Mouse (Mus musculus) spleen, adult 2 months (tissue): ENCODE results near the gene Hmcn1. TPM values are rescaled to one million over a fixed set of nuclear protein-coding genes. Genes with fewer than 3 reads are reported as not detected.

Source experiments
- DNase-seq, 2 experiments: peaks; one replicate each; pipeline versions ENCODE4 v3.0.0 to v3.0.0-alpha.2; 2012 to 2021; ENCODE audit warnings: low spot score in 2 of 2, low read depth in 1 of 2
- H3K27ac ChIP-seq: fragments of 200-500 bp; 2 replicates; pipeline ENCODE4 v1.5.1; 2012; ENCODE audit warnings: low read length, inconsistent platforms; ENCODE audit not compliant: insufficient read depth
- H3K27me3 ChIP-seq: fragments of 200-500 bp; 2 replicates; pipeline ENCODE4 v1.6.1; 2012; ENCODE audit warnings: mild to moderate bottlenecking, moderate library complexity, low read length, inconsistent platforms; ENCODE audit not compliant: control insufficient read depth, insufficient read depth
- H3K36me3 ChIP-seq: fragments of 200-500 bp; 2 replicates; pipeline ENCODE4 v1.6.1; 2012; ENCODE audit warnings: mild to moderate bottlenecking, low read length, inconsistent platforms; ENCODE audit not compliant: control insufficient read depth, insufficient read depth
- H3K4me1 ChIP-seq: fragments of 200-500 bp; 2 replicates; pipeline ENCODE4 v1.6.1; 2011; ENCODE audit warnings: inconsistent platforms; ENCODE audit not compliant: control insufficient read depth, insufficient read depth, insufficient read length
- H3K4me3 ChIP-seq: fragments of 200-500 bp; 2 replicates; pipeline ENCODE4 v1.5.1; 2011; ENCODE audit warnings: mild to moderate bottlenecking, inconsistent platforms; ENCODE audit not compliant: insufficient read depth, insufficient read length; ENCODE audit errors: extremely low read depth
- CTCF ChIP-seq: fragments of 200-500 bp; IDR thresholded peaks from 2 replicates; pipeline ENCODE4 v1.5.1; 2011; ENCODE audit warnings: mild to moderate bottlenecking, inconsistent platforms; ENCODE audit not compliant: insufficient read depth, insufficient read length, insufficient replicate concordance; ENCODE audit errors: extremely low read depth
- POLR2A ChIP-seq: fragments of 200-500 bp; IDR thresholded peaks from 2 replicates; pipeline ENCODE4 v1.6.1; 2011; ENCODE audit warnings: low read depth, low read length, inconsistent platforms
- WGBS: fragments of 180-500 bp; shearing (Covaris S2); methylation state at CpG from one replicate; pipeline ENCODE4 v1.1.7; 2018; 5-methylcytosine and 5-hydroxymethylcytosine counted together
- polyA plus RNA-seq: library from polyadenylated mRNA; depleted of rRNA; stranded (reverse); fragments of >200 nt; gene quantifications from 2 replicates; pipeline ENCODE4 v1.2.3, GENCODE M21; 2012

Gene Hmcn1
- polyA plus RNA-seq, 1 experiment: 12.1 TPM

GRCm38 (mm10) chr1:150833448-150833847 is 159.8 kb downstream of the Hmcn1 start:
- H3K36me3 ChIP-seq: no peaks in the 10 kb centered on the region
- TF ChIP-seq POLR2A: no peak
- no peak for TF ChIP-seq CTCF
- H3K27ac ChIP-seq: no peak overlapping the region
- H3K4me1 ChIP-seq: no peaks in the 10 kb centered on the region
- no peak for DNase-seq
- no peaks in the 10 kb centered on the region for H3K27me3 ChIP-seq
- no peak overlapping the region for H3K4me3 ChIP-seq
- WGBS: 93% methylated on average over 6 of the region's 6 CpGs

- WGBS: 92% methylated on average over 7 of the region's 7 CpGs
- no peak for DNase-seq
Measured at GRCm38 (mm10) chr1:150829851-150830250, 163.4 kb downstream of the Hmcn1 start.

GRCm38 (mm10) chr1:150827169-150827568 is 166.1 kb downstream of the Hmcn1 start:
- Histone ChIP-seq H3K4me1 (no peaks in the 10 kb centered on the region), H3K36me3 (no peaks in the 10 kb centered on the region), H3K27me3 (no peaks in the 10 kb centered on the region), H3K4me3 (no peak overlapping the region), H3K27ac (no peak overlapping the region)
- 87% methylated on average over 5 of the region's 5 CpGs for WGBS
- DNase-seq: no peak
- TF ChIP-seq CTCF: no peak
- TF ChIP-seq POLR2A: no peak

More at GRCm38 (mm10) chr1:150829851-150830250, 163.4 kb downstream of the Hmcn1 start:
- H3K4me1 ChIP-seq: no peaks in the 10 kb centered on the region
- H3K27me3 ChIP-seq: no peaks in the 10 kb centered on the region
- H3K27ac ChIP-seq: no peak overlapping the region
- no peaks in the 10 kb centered on the region for H3K36me3 ChIP-seq
- TF ChIP-seq POLR2A (no peak), CTCF (no peak)
- H3K4me3 ChIP-seq: no peak overlapping the region

GRCm38 (mm10) chr1:150824334-150825005 is 168.8 kb downstream of the Hmcn1 start:
- H3K27me3 ChIP-seq: no peaks in the 10 kb centered on the region
- H3K36me3 ChIP-seq: no peaks in the 10 kb centered on the region
- 59% methylated on average over 5 of the region's 5 CpGs for WGBS
- no peak overlapping the region for H3K27ac ChIP-seq
- DNase-seq: no peak
- no peaks in the 10 kb centered on the region for H3K4me1 ChIP-seq
- no peak overlapping the region for H3K4me3 ChIP-seq
- TF ChIP-seq CTCF: no peak

GRCm38 (mm10) chr1:150816035-150816807 is 177.0 kb downstream of the Hmcn1 start:
- no peaks in the 10 kb centered on the region for H3K4me1 ChIP-seq
- no peak overlapping the region for H3K27ac ChIP-seq
- H3K27me3 ChIP-seq: no peaks in the 10 kb centered on the region
- H3K36me3 ChIP-seq: no peaks in the 10 kb centered on the region
- TF ChIP-seq POLR2A (no peak), CTCF (no peak)
- 91% methylated on average over 11 of the region's 11 CpGs for WGBS
- DNase-seq: no peak
- H3K4me3 ChIP-seq: no peak overlapping the region

- no peak for TF ChIP-seq CTCF
- no peak for TF ChIP-seq POLR2A
- Histone ChIP-seq H3K27me3 (no peaks in the 10 kb centered on the region), H3K36me3 (no peaks in the 10 kb centered on the region), H3K4me1 (no peaks in the 10 kb centered on the region), H3K27ac (no peak overlapping the region), H3K4me3 (no peak overlapping the region)
- DNase-seq: no peak
- 82% methylated on average over 4 of the region's 4 CpGs for WGBS
Measured at GRCm38 (mm10) chr1:150814917-150815316, 178.3 kb downstream of the Hmcn1 start.

GRCm38 (mm10) chr1:150813381-150813780 is 179.9 kb downstream of the Hmcn1 start:
- H3K4me3 ChIP-seq: no peak overlapping the region
- TF ChIP-seq CTCF (no peak), POLR2A (no peak)
- H3K27ac ChIP-seq: no peak overlapping the region
- no peaks in the 10 kb centered on the region for H3K4me1 ChIP-seq
- DNase-seq: no peak
- no peaks in the 10 kb centered on the region for H3K27me3 ChIP-seq
- H3K36me3 ChIP-seq: no peaks in the 10 kb centered on the region
